Mouse (Mus musculus) heart, adult 2 months (tissue): ENCODE data around the gene Rims3.

ENCODE experiments used
- CTCF ChIP-seq: fragments of 200-600 bp; IDR thresholded peaks from 2 replicates; pipeline ENCODE4 v1.8.1; 2022; ENCODE audit warnings: antibody characterized with exemption, mild to moderate bottlenecking, moderate library complexity
- EP300 ChIP-seq: fragments of 200-500 bp; IDR thresholded peaks from 2 replicates; pipeline ENCODE4 v1.6.1; 2011; ENCODE audit warnings: low read depth, low read length, control low read depth; ENCODE audit not compliant: insufficient read depth
- POLR2A ChIP-seq: fragments of 200-500 bp; IDR thresholded peaks from 2 replicates; pipeline ENCODE4 v1.6.1; 2011; ENCODE audit warnings: mild to moderate bottlenecking, low read depth, low read length, control low read depth; ENCODE audit not compliant: insufficient read depth

GRCm38 (mm10) chr4:120805816-120806215 is 48.8 kb upstream of the Rims3 start:
- TF ChIP-seq CTCF (no peak), POLR2A (no peak), EP300 (no peak)
